Mouse (Mus musculus): ENCODE results near the gene Duox2. TPM values are rescaled to one million over a fixed set of nuclear protein-coding genes. Genes with fewer than 3 reads are reported as not detected.
"Not testable (repeated sequence)": the region's sequence is repeated elsewhere in the genome, so short reads cannot be mapped to it uniquely, and the experiment has no call there.

The Duox2 gene
- total and polyA plus RNA-seq, 2 experiments = 0.04 TPM; not detected in 1

GRCm38 (mm10) chr2:122332222-122332621, 34.0 kb upstream of the Duox2 start:
- Histone ChIP-seq H3K27me3 (ENCODE audit: control insufficient read depth, insufficient read depth, low read length) (no peaks in the 10 kb centered on the region), H3K4me3 (ENCODE audit: insufficient read depth, low read depth, low read length) (no peak overlapping the region), H3K9ac (ENCODE audit: low read depth, low read length) (no peak overlapping the region), H3K27ac (replicated peaks; ENCODE audit: insufficient read depth, low read depth, low read length) (no peak overlapping the region), H3K36me3 (ENCODE audit: control insufficient read depth, insufficient read depth, low read length) (no peaks in the 10 kb centered on the region), H3K79me2 (ENCODE audit: control insufficient read depth, insufficient read depth, low read length) (no peaks in the 10 kb centered on the region), H3K4me1 (ENCODE audit: control insufficient read depth, insufficient read depth, low read length) (no peaks in the 10 kb centered on the region)
- TF ChIP-seq CTCF (IDR thresholded peaks at IDR 0.05; ENCODE audit: low read depth, low read length) = no peak
- TF ChIP-seq POLR2A (IDR thresholded peaks at IDR 0.05; ENCODE audit: extremely low read depth, insufficient read depth, low read length) = no peak
- DNase-seq (ENCODE audit: extremely low read depth, low read depth, low spot score) = no peak
- WGBS = 80% methylated on average over 3 of the region's 3 CpGs

GRCm38 (mm10) chr2:122330317-122330716, 32.1 kb upstream of the Duox2 start:
- not testable (repeated sequence) for H3K36me3 ChIP-seq (ENCODE audit: control insufficient read depth, insufficient read depth, low read length); H3K9ac ChIP-seq (ENCODE audit: low read depth, low read length); H3K4me3 ChIP-seq (ENCODE audit: insufficient read depth, low read depth, low read length); DNase-seq (ENCODE audit: extremely low read depth, low read depth, low spot score); H3K79me2 ChIP-seq (ENCODE audit: control insufficient read depth, insufficient read depth, low read length); H3K27ac ChIP-seq (replicated peaks; ENCODE audit: insufficient read depth, low read depth, low read length); H3K4me1 ChIP-seq (ENCODE audit: control insufficient read depth, insufficient read depth, low read length); H3K27me3 ChIP-seq (ENCODE audit: control insufficient read depth, insufficient read depth, low read length)
- 80% methylated on average over 6 of the region's 6 CpGs for WGBS

GRCm38 (mm10) chr2:122327986-122328385, 29.7 kb upstream of the Duox2 start:
- WGBS = 79% methylated on average over 3 of the region's 3 CpGs
- Histone ChIP-seq H3K4me1 (ENCODE audit: control insufficient read depth, insufficient read depth, low read length) (peaks cover 3% of the 10 kb centered on the region; the same call in 1 of the 2 replicates), H3K9ac (ENCODE audit: low read depth, low read length) (no peak overlapping the region), H3K4me3 (ENCODE audit: insufficient read depth, low read depth, low read length) (no peak overlapping the region), H3K27me3 (ENCODE audit: control insufficient read depth, insufficient read depth, low read length) (no peaks in the 10 kb centered on the region), H3K27ac (replicated peaks; ENCODE audit: insufficient read depth, low read depth, low read length) (no peak overlapping the region), H3K79me2 (ENCODE audit: control insufficient read depth, insufficient read depth, low read length) (no peaks in the 10 kb centered on the region), H3K36me3 (ENCODE audit: control insufficient read depth, insufficient read depth, low read length) (no peaks in the 10 kb centered on the region)
- TF ChIP-seq CTCF (IDR thresholded peaks at IDR 0.05; ENCODE audit: low read depth, low read length) = no peak
- no peak for TF ChIP-seq POLR2A (IDR thresholded peaks at IDR 0.05; ENCODE audit: extremely low read depth, insufficient read depth, low read length)
- no peak for DNase-seq (ENCODE audit: extremely low read depth, low read depth, low spot score)

- Histone ChIP-seq H3K4me1 (ENCODE audit: control insufficient read depth, insufficient read depth, low read length) (peaks cover 3% of the 10 kb centered on the region; the same call in 1 of the 2 replicates), H3K4me3 (ENCODE audit: insufficient read depth, low read depth, low read length) (no peak overlapping the region), H3K27me3 (ENCODE audit: control insufficient read depth, insufficient read depth, low read length) (no peaks in the 10 kb centered on the region), H3K9ac (ENCODE audit: low read depth, low read length) (no peak overlapping the region), H3K79me2 (ENCODE audit: control insufficient read depth, insufficient read depth, low read length) (no peaks in the 10 kb centered on the region), H3K36me3 (ENCODE audit: control insufficient read depth, insufficient read depth, low read length) (no peaks in the 10 kb centered on the region), H3K27ac (replicated peaks; ENCODE audit: insufficient read depth, low read depth, low read length) (no peak overlapping the region)
- WGBS = 85% methylated on average over 2 of the region's 2 CpGs
- DNase-seq (ENCODE audit: extremely low read depth, low read depth, low spot score) = no peak
- no peak for TF ChIP-seq CTCF (IDR thresholded peaks at IDR 0.05; ENCODE audit: low read depth, low read length)
- TF ChIP-seq POLR2A (IDR thresholded peaks at IDR 0.05; ENCODE audit: extremely low read depth, insufficient read depth, low read length) = no peak
These were observed 27.1 kb upstream of the Duox2 start for GRCm38 (mm10) chr2:122325361-122325760.

- peak; percentile 51 for DNase-seq (ENCODE audit: extremely low read depth, low read depth, low spot score)
- TF ChIP-seq POLR2A (IDR thresholded peaks at IDR 0.05; ENCODE audit: extremely low read depth, insufficient read depth, low read length) (no peak), CTCF (IDR thresholded peaks at IDR 0.05; ENCODE audit: low read depth, low read length) (no peak)
- H3K4me1 ChIP-seq (ENCODE audit: control insufficient read depth, insufficient read depth, low read length) = peaks cover 3% of the 10 kb centered on the region; the same call in 1 of the 2 replicates
- no peak overlapping the region for H3K9ac ChIP-seq (ENCODE audit: low read depth, low read length)
- H3K79me2 ChIP-seq (ENCODE audit: control insufficient read depth, insufficient read depth, low read length) = no peaks in the 10 kb centered on the region
- 43% methylated on average over 3 of the region's 3 CpGs for WGBS
- no peaks in the 10 kb centered on the region for H3K27me3 ChIP-seq (ENCODE audit: control insufficient read depth, insufficient read depth, low read length)
- no peaks in the 10 kb centered on the region for H3K36me3 ChIP-seq (ENCODE audit: control insufficient read depth, insufficient read depth, low read length)
- H3K4me3 ChIP-seq (ENCODE audit: insufficient read depth, low read depth, low read length) = no peak overlapping the region
- no peak overlapping the region for H3K27ac ChIP-seq (replicated peaks; ENCODE audit: insufficient read depth, low read depth, low read length)
These were observed 26.3 kb upstream of the Duox2 start for GRCm38 (mm10) chr2:122324586-122324985.

- TF ChIP-seq CTCF (IDR thresholded peaks at IDR 0.05; ENCODE audit: low read depth, low read length) = no peak
- no peak overlapping the region for H3K27ac ChIP-seq (replicated peaks; ENCODE audit: insufficient read depth, low read depth, low read length)
- H3K4me1 ChIP-seq (ENCODE audit: control insufficient read depth, insufficient read depth, low read length) = peaks cover 3% of the 10 kb centered on the region; the same call in 1 of the 2 replicates
- H3K36me3 ChIP-seq (ENCODE audit: control insufficient read depth, insufficient read depth, low read length) = no peaks in the 10 kb centered on the region
- no peaks in the 10 kb centered on the region for H3K27me3 ChIP-seq (ENCODE audit: control insufficient read depth, insufficient read depth, low read length)
- DNase-seq (ENCODE audit: extremely low read depth, low read depth, low spot score) = peak; percentile 13
- WGBS = 33% methylated on average over 3 of the region's 3 CpGs
- no peaks in the 10 kb centered on the region for H3K79me2 ChIP-seq (ENCODE audit: control insufficient read depth, insufficient read depth, low read length)
- H3K4me3 ChIP-seq (ENCODE audit: insufficient read depth, low read depth, low read length) = no peak overlapping the region
- H3K9ac ChIP-seq (ENCODE audit: low read depth, low read length) = no peak overlapping the region
These were observed 25.7 kb upstream of the Duox2 start for GRCm38 (mm10) chr2:122323960-122324359.

All from liver, adult 2 months (tissue).